Mouse (Mus musculus) thymus, adult 2 months (tissue): Measurements from ENCODE around the gene Bmt2.

Experiments used
- CTCF ChIP-seq: fragments of 200-500 bp; IDR thresholded peaks from 2 replicates; pipeline ENCODE4 v1.5.1; 2012; ENCODE audit warnings: mild to moderate bottlenecking, control low read depth, low read length, moderate library complexity, borderline replicate concordance; ENCODE audit not compliant: control insufficient read depth, poor library complexity, insufficient read depth; ENCODE audit errors: extremely low read depth
- POLR2A ChIP-seq: fragments of 200-500 bp; IDR thresholded peaks from 2 replicates; pipeline ENCODE4 v1.6.1; 2012; ENCODE audit warnings: mild to moderate bottlenecking, low read length, control low read depth, moderate library complexity; ENCODE audit not compliant: control insufficient read depth, poor library complexity, insufficient read depth; ENCODE audit errors: extremely low read depth

DNA sequence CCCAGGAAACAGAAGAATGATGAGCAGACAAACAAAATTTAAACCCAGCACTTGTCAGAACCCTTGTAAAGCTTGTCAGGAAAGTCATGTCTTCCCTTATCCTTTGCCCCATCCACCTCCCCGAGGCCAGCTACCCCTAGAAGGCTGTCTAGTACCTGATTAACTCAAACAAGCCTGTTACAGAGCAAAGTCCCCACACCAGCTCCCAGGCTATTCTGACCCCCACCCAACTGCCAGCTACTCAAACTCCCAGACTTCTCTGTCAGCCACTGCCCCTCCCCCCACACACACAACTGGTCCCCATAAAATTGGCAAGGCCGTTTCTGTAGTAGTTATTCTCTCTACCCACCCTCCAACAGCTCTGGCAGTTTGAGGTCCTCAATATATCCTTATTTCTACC, 91.2 kb downstream of the Bmt2 start:
- no peak for TF ChIP-seq CTCF
- TF ChIP-seq POLR2A = no peak
